Mouse (Mus musculus) forebrain, postnatal 0 days (tissue): ENCODE measurements at regions not wholly inside any gene's neighbourhood (a gene's known extent, or its start where the extent isn't known, plus 50 kb on each side); places are given as distances from the start of the nearest gene placed in this dataset.

Experiments used
- ATAC-seq: fragments of 200-750 bp; cut with Nextera tagmentation; 2 replicates; pipeline ENCODE4 v1.8.0; 2017; ENCODE audit warnings: mild to moderate bottlenecking, moderate library complexity
- DNase-seq: peaks from one replicate; pipeline ENCODE4 v3.0.0-alpha.2; 2015
- H3K27ac ChIP-seq: fragments of 300-500 bp; sonication (generic); 2 replicates; pipeline ENCODE4 v1.5.1; 2014; ENCODE audit warnings: low read depth, mild to moderate bottlenecking, antibody characterized with exemption, low read length, moderate library complexity, mixed read lengths
- H3K27me3 ChIP-seq: fragments of 300-500 bp; sonication (generic); 2 replicates; pipeline ENCODE4 v1.6.1; 2014; ENCODE audit warnings: mild to moderate bottlenecking, low read length, mixed read lengths; ENCODE audit not compliant: insufficient read depth
- H3K36me3 ChIP-seq: fragments of 300-500 bp; sonication (generic); 2 replicates; pipeline ENCODE4 v1.6.1; 2014; ENCODE audit warnings: mild to moderate bottlenecking, moderate library complexity; ENCODE audit not compliant: insufficient read depth
- H3K4me1 ChIP-seq: fragments of 300-500 bp; sonication (generic); 2 replicates; pipeline ENCODE4 v1.6.1; 2014; ENCODE audit warnings: antibody characterized with exemption; ENCODE audit not compliant: insufficient read depth
- H3K4me2 ChIP-seq: fragments of 300-500 bp; sonication (generic); 2 replicates; pipeline ENCODE4 v1.6.1; 2014; ENCODE audit warnings: low read depth, mild to moderate bottlenecking, moderate library complexity
- H3K4me3 ChIP-seq: fragments of 300-500 bp; sonication (generic); 2 replicates; pipeline ENCODE4 v1.5.1; 2014; ENCODE audit warnings: low read depth, low read length, mixed read lengths
- H3K9ac ChIP-seq: fragments of 300-500 bp; sonication (generic); 2 replicates; pipeline ENCODE4 v1.6.1; 2014; ENCODE audit warnings: mild to moderate bottlenecking
- H3K9me3 ChIP-seq: fragments of 300-500 bp; sonication (generic); 2 replicates; pipeline ENCODE4 v1.6.1; 2016; ENCODE audit warnings: low read length
- CTCF ChIP-seq: sonication (generic); IDR thresholded peaks from 2 replicates; pipeline ENCODE4 v1.5.1; 2016; ENCODE audit warnings: antibody characterized with exemption, control low read depth, low read depth
- WGBS: fragments of 180-500 bp; shearing (Covaris S2); extraction: QIAGEN DNeasy Blood & Tissue Kit; methylation state at CpG from one replicate; pipeline ENCODE4 v1.1.7; 2014; 5-methylcytosine and 5-hydroxymethylcytosine counted together

DNA sequence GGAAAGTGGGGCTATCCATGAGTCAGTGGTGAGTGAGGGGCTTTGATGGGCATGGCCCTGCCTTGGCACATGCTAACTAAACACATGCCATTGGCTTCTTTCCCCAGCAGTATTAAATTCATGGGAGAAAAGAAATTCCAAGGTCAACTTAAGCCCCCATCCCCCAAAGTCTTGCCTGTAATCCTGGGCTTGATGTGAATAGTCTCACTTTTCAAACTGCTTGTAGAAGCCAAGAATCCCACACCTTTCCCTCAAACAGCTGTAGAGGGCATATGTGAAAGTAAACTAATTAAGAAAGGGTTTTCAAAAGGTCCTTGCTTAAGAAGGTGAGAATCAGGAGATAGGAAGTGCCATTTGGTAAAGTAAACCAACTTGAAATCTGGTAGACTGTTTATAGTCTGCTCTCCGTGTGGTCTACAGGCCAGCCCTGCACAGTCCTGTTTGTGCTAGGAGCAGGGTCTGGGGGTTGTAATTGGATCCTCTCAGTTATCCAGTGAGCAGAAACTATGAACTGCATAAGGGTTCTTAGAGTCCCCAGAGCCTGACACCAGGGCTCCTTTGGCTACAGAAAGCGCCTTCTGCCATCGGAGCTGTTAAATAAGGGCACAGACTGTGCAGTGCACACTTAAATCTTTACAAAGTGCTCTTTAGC lies 123.3 kb upstream of the Sox11 start:
- H3K27me3 ChIP-seq = no peaks in the 10 kb centered on the region
- no peak overlapping the region for H3K27ac ChIP-seq
- TF ChIP-seq CTCF = no peak
- H3K36me3 ChIP-seq = no peaks in the 10 kb centered on the region
- no peaks in the 10 kb centered on the region for H3K9me3 ChIP-seq
- H3K4me1 ChIP-seq = no peaks in the 10 kb centered on the region
- H3K4me2 ChIP-seq = no peak overlapping the region
- DNase-seq (no peak), ATAC-seq (peak; percentile 36; the same call in 1 of the 2 replicates)
- 57% methylated on average over 3 of the region's 3 CpGs for WGBS
- H3K9ac ChIP-seq = no peak overlapping the region
- no peak overlapping the region for H3K4me3 ChIP-seq

DNA sequence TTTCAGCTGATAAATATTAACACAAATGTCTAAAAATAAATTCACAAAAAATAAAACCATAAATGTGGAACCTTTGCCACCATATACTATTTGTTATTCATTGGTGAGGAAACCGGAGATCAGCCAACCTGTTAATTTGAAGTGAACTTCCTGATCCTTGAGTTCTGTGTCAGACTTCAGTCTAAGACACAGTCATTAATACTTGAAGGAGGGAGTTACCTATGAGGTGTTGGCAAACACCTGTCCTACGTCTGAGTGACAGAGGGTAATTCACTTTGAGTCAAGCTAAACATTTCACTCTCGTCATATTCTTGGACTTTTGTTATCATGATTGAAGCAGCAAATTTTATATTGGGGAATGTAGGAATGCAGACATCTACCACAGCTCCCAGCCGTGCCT lies 116.3 kb upstream of the Sox11 start:
- Histone ChIP-seq H3K27ac (no peak overlapping the region), H3K4me2 (no peak overlapping the region), H3K9ac (no peak overlapping the region), H3K9me3 (0 out of 2 replicates have a peak, but pooled peaks cover 8% of the 10 kb centered on the region), H3K4me1 (no peaks in the 10 kb centered on the region), H3K27me3 (no peaks in the 10 kb centered on the region), H3K4me3 (no peak overlapping the region), H3K36me3 (no peaks in the 10 kb centered on the region)
- DNase-seq = no peak
- no peak for TF ChIP-seq CTCF
- no peak for ATAC-seq
- WGBS = 88% methylated on average over 4 of the region's 4 CpGs

DNA sequence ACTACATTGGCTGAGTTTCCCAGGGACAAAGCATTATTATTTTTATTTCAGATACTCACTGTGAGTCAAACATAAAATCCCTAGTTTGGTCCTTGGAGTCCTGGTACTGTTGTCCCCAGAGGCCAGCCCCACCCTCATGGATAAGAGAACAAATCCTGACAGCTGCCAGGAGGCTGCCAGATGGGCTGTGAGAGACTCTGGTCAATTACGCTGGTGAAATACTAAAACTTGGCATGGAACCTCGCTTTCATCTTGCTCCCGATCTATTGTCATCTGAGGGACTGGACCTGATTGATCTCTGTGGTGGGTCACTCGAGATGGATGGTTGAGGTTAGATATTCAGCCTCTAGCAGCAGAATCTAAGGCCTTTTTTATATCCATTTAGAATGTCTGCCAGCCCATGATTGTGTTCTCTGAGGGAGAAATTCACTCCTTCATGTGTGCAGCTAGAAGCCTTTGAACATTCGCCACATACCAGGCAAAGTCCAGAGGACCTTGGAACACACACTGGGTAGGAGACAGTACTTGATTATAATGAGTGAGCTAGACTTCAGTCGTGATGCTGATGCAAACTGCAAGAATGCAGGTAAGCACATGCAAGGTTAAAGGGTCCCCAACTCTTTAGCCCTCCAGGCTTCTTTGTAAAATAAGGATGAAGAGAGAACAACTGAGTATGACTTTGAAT lies 95.4 kb upstream of the Sox11 start:
- no peak overlapping the region for H3K4me3 ChIP-seq
- peak; percentile 52 for DNase-seq
- no peaks in the 10 kb centered on the region for H3K36me3 ChIP-seq
- H3K4me2 ChIP-seq = no peak overlapping the region
- ATAC-seq = peak; percentile 42
- H3K4me1 ChIP-seq = no peaks in the 10 kb centered on the region
- H3K27me3 ChIP-seq = no peaks in the 10 kb centered on the region
- 22% methylated on average over 6 of the region's 6 CpGs for WGBS
- H3K9ac ChIP-seq = no peak overlapping the region
- H3K9me3 ChIP-seq = no peaks in the 10 kb centered on the region
- no peak for TF ChIP-seq CTCF
- H3K27ac ChIP-seq = no peak overlapping the region

DNA sequence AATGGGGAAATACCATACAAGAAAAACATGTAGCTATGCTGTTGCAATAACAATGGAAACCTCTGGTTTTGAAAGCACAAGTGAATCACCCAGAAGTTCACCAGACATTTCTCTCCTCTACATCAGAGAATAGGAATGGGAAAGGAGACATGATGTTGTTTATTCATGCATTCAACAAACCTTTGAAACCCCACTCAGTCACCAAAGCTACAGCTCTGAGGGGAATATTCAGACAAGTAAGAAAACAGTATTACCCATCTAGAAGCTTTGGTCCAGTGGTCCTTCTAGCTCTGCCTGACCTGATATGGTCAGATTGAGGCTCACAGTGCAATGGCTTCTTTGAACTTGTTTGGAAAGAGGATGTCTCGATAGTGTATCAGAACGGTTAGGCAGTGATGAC lies 89.0 kb upstream of the Sox11 start:
- no peak overlapping the region for H3K27ac ChIP-seq
- TF ChIP-seq CTCF = no peak
- H3K4me1 ChIP-seq = no peaks in the 10 kb centered on the region
- H3K4me2 ChIP-seq = no peak overlapping the region
- WGBS = 80% methylated on average over 2 of the region's 2 CpGs
- no peak overlapping the region for H3K9ac ChIP-seq
- H3K4me3 ChIP-seq = no peak overlapping the region
- no peaks in the 10 kb centered on the region for H3K9me3 ChIP-seq
- DNase-seq (no peak), ATAC-seq (no peak)
- H3K27me3 ChIP-seq = no peaks in the 10 kb centered on the region
- no peaks in the 10 kb centered on the region for H3K36me3 ChIP-seq

DNA sequence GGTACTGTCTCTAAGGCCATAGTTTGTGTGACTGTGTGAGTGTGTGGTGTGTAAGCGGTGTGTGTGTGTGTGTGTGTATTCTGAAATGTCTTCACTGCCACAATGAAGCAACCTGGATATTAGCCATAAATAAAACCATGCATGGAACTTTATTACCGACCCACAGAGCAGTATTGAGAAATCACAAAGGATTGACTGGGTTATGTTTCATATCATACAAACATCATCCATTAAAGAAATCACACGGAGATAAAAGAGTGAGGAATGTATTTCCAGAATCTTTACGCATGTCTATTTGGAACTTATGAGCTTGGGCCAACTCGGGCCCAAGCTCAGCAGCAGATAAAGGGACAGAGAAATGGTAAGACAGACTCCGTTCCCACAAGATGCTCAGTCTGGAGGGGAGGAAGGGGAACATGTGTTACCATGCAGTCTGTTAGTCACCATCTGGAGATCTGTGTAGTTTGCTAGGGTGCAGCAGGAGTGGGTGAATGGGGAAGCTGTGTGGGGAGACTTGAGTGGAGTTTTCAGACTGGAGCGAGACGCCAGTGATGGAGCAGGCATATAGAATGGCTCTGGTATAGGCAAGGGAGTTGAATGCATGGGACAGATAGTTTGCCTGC lies 75.1 kb upstream of the Sox11 start:
- no peak overlapping the region for H3K4me3 ChIP-seq
- H3K9ac ChIP-seq = no peak overlapping the region
- TF ChIP-seq CTCF = no peak
- H3K4me2 ChIP-seq = no peak overlapping the region
- H3K9me3 ChIP-seq = no peaks in the 10 kb centered on the region
- H3K36me3 ChIP-seq = no peaks in the 10 kb centered on the region
- H3K27ac ChIP-seq = no peak overlapping the region
- no peaks in the 10 kb centered on the region for H3K27me3 ChIP-seq
- no peaks in the 10 kb centered on the region for H3K4me1 ChIP-seq
- WGBS = 68% methylated on average over 8 of the region's 8 CpGs
- peak; percentile 70 for DNase-seq
- ATAC-seq = peak; percentile 90

DNA sequence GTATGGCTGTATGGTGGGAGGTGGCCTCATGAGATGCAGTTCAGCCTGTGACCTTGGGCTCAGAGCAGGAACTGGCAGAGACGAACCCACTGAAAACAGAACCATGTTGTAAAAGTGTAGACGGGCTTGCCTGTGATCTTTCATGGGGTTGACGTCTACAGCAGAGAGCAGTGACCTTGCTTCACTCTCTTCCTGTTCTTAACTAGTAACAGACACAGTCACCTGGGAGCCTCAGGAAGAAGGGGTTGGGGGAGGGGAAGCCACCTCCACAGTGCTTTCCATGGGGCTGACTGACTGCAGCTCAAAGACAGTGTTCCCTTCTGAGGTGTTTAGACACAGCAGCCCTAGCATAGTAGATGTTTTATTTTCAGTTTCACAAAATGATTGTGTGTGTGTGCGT lies 68.2 kb upstream of the Sox11 start:
- no peaks in the 10 kb centered on the region for H3K9me3 ChIP-seq
- H3K27ac ChIP-seq = no peak overlapping the region
- no peaks in the 10 kb centered on the region for H3K4me1 ChIP-seq
- 76% methylated on average over 4 of the region's 4 CpGs for WGBS
- H3K36me3 ChIP-seq = no peaks in the 10 kb centered on the region
- no peak overlapping the region for H3K4me2 ChIP-seq
- H3K9ac ChIP-seq = no peak overlapping the region
- ATAC-seq = no peak
- no peaks in the 10 kb centered on the region for H3K27me3 ChIP-seq
- no peak overlapping the region for H3K4me3 ChIP-seq
- no peak for TF ChIP-seq CTCF
- DNase-seq = no peak

DNA sequence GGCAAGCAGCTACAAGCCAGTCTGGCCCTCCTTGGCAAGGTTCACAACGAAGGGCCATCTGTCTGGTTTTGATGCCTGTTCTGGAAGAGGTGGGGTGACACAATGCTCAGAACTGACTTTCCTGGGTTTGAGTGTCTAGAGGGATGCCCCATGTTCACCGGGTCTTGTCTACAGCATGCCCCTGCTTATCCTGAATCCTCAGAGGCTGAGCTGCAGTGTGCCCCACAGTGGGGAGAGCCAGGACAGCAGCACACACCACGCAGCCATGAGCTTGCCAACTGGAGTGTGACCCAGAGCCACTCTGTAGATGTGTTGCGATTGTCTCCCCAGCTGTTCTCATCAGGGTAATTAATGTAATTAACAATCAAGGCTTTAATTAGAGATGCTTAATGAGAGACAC lies 66.1 kb upstream of the Sox11 start:
- Histone ChIP-seq H3K27me3 (no peaks in the 10 kb centered on the region), H3K4me2 (no peak overlapping the region), H3K4me3 (no peak overlapping the region), H3K9me3 (no peaks in the 10 kb centered on the region), H3K9ac (no peak overlapping the region), H3K27ac (no peak overlapping the region), H3K4me1 (no peaks in the 10 kb centered on the region), H3K36me3 (no peaks in the 10 kb centered on the region)
- peak; percentile 30 for TF ChIP-seq CTCF
- DNase-seq = peak; percentile 50
- 43% methylated on average over 4 of the region's 4 CpGs for WGBS
- peak; percentile 69 for ATAC-seq
